Mouse (Mus musculus): ENCODE measurements around the gene Mad1l1.

DNA sequence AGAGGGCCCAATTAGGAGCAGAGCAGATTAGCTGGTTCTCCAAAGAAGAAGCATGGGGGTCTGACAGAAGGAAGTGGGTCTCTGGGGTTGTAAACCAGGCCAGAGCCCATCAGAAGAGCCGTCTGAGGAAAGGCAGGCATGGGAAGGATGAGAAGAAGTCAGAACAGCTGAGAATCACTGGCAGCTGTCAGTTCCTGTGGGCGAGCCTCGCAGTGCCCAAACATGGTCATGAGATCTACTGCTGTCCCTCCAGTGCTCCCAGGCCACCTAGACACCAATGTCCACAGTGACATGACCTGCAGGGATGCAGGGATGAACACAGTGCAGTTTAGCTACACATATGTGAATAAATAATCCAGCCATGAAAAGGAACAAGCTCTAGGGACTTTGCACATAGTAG is 310.9 kb downstream of the Mad1l1 start:
- no peak for TF ChIP-seq POLR2A (IDR thresholded peaks at IDR 0.05; ENCODE audit: insufficient read depth, low read depth, low read length)
- no peak for TF ChIP-seq CTCF (IDR thresholded peaks at IDR 0.05; ENCODE audit: insufficient read depth, low read depth, low read length)
